Mouse (Mus musculus) c-Kit-negative CD71-positive TER-119-positive erythroid progenitor cells, embryonic 14.5 days (primary cell): ENCODE measurements around the gene Tlcd1.
"Not testable (repeated sequence)": the region's sequence is repeated elsewhere in the genome, so short reads cannot be mapped to it uniquely, and the experiment has no call there.

Experiments used
- DNase-seq: peaks from one replicate; pipeline ENCODE4 v3.0.0-alpha.2; 2013; ENCODE audit warnings: low read depth, low spot score

Tlcd1 gene

DNA sequence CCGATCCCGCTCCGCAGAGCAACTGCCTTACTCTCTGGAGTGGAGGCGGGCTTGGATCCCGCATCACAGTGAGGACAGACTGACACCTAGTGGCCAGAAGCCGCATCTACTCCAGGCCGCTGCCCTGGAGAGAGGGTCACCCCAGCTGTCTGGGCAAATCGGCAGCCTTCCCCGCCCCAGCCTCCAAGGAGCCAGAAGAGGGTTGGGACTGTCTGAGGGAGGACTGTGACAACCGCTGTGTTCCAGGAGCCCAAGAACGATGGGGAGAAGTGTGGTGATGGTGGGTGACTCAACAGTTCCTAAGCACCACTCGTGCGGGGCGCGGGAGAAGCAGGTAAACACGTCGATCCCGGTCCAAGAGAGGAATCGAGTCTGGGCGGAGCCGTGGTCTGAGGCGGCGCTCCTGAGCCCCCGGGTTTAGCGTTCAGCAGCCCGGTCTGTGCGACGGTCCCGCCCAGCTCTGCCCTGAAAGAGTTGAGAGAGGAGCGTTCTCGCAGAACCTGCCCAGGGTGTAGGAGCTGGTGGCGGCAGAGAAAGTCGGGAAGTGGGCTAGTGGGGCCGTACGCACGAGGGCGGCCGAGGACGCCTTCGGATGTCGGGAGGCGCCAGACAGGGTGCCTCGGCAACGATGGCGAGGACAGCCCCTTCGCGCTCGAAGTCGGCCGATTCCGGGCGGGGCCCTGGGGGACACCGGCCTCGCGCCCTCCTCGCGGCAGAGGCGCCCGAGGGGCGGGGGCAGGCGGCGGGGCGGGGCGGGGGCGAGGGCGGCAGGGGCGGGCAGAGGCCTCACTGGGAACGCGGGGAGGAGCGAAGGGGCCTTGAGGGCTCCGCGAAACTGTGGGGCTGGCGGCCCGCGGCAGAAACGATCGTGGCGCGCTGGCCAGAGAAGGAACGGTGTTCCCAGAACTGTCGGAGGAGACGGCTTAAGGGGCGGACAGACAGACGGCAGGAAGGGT is 1.7 kb downstream of the Tlcd1 start:
- DNase-seq: peak; percentile 93

DNA sequence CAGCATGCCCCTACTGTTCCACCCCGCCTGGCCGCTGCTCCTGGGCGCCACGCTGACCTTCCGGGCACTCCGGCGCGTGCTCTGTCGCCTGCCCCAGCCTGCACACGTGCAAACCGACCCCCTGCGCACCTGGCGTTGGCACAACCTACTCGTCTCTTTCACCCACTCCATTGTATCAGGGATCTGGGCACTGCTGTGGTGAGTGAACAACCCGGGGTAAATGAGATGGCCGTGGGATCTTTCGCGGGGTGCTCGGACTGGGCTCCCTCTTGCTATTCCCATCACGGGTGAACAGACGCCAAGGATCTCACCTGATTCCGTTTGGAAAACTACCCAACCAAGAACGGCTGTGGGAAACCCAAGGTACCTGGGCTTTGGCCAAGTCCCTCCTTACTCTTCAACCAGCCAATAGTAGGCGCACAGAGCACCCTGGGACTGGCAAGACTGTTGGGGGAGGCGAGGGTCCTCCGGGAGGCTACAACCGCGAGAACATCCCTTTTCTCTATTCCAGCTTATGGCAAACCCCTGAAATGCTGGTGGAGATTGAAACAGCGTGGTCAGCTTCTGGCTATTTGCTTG is 2.4 kb downstream of the Tlcd1 start:
- DNase-seq: no peak

DNA sequence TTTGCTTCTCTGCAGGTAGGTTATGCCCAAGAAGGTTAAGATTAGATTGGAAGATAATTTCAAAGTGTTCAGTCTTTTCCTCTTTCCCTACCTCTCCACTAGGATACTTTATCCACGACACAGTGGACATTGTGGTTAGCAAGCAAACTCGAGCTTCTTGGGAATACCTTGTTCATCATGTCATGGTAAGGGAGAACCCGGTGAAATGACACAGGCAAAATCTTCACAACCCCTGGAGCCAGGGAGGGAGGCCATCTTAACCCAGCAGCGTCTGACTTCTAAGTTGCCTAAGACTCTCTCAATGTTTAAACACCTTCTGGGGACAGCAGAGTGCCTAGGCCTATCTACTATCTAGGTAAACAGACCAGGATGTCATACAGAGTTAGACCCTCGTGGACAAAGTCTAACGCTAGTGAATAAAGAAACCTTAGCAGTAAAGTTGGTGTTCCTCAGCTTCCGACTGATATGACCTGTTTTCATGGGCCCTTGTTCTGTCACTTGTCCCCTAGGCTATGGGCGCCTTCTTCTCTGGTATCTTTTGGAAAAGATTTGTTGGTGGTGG is 3.0 kb downstream of the Tlcd1 start:
- no peak for DNase-seq

DNA sequence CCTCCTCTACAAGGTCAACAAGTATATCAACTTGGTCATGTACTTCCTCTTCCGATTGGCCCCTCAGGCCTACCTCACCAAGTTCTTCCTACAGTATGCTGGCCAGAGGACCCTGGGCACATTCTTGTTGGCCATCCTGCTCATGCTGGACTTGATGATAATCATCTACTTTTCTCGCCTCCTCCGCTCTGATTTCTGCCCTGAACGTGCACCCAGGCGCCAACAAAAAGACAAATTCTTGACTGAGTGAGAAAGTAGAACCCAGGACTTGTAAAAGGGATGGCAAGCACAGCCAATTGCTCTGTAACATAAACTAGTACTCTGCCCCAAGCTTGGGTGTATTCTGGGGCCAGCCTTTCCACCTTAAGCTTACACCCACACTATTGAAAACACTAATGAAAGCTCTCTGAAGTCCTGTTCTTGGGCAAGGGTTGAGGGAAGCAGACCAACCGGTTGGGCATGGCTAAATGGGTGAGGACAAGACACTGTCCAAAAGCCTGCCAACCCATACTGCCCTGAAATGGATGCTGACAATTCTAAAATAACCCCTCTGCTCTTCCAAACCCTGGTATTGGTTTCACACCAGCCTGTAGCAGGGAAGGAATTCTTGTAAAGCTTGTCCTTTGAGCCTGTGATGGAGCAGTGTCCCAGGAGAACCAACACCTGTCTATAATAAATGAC is 3.7 kb downstream of the Tlcd1 start:
- no peak for DNase-seq

DNA sequence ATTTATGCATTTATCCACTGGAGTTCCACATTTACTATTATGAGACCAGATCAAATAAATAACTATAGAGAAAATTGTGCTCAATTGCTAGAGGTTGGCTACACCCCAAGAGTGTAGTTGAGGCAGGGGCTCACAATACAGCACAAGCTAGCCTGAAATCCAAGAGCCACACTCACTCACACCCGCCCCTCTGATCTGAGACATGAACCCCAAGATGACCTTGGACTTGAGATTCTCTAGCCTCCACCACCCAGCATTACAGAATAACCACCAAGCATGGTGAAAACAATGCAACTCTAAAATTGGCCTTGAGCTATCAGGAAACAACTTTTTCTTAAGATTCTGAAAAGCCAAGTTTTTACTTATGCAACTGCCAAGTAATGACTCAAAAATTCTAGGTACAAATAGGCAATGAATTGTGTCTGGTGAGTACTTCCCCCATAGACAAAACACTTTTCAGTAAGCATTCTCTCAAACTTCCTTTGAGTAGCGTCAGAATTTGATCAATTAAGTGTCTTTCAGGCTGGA is 5.4 kb downstream of the Tlcd1 start:
- no peak for DNase-seq

DNA sequence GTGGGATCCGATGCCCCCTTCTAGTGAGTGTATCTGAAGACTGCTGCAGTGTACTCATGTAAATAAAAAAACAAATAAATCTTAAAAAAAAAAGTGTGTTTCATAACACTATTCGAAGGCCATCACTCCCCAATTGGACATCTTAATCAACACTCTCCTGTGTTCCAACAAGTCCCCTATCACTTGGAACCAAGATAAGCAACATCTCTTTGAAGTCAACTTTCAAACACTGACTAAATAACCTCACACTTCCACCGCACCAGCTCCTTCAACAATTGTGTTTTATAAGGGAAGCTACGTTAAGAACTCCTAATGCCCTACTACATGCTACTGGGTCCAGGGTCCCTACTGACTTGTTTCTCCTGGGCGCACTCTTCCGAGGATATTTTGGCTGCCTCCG is 5.9 kb downstream of the Tlcd1 start:
- DNase-seq: no peak

DNA sequence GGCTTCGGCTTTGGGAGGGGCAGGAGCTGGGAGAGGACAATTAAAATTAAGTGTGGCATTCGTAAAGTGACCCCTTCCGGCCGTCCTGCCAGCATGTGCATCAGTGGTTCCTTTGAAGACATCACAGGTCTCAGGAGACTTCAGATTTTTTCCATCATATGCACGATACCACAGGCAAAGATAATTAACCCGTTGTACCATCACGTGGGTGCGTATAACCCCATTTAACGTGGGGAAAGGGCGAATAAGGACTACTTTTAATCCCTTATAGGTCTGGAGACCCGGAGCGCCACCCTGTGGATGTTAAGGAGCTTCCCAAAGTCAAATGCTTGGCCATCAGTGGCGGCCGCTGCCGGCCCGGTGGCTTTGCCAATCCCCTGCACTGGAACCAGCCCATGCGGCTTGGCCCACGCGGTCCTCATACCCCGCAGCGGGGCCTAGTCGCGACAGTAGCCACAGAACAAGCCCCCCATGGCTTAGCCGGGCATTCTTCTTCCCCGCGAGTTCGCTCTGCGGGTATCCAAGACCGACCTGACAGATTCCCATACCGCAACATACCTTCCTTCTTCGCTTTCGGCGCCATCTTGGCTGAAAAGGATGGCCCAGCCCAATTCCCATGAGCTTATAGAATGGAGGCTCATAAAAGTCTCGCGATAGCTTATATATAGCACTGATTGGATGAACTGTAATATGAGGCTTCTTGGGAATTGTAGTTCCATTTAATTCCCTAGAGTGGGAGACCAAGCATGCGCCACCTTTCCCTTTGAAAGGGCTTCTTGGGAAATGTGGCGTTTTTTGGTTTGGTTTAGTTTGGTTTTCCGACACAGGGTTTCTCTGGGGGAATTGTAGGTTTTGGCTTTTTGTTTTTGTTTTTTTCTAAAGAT is 6.7 kb downstream of the Tlcd1 start, which contains the start of gene Rpl23a:
Rpl23a (minus strand) TSS at position 624 of the 884 bp plus-strand sequence.
- DNase-seq: peak; percentile 81

DNA sequence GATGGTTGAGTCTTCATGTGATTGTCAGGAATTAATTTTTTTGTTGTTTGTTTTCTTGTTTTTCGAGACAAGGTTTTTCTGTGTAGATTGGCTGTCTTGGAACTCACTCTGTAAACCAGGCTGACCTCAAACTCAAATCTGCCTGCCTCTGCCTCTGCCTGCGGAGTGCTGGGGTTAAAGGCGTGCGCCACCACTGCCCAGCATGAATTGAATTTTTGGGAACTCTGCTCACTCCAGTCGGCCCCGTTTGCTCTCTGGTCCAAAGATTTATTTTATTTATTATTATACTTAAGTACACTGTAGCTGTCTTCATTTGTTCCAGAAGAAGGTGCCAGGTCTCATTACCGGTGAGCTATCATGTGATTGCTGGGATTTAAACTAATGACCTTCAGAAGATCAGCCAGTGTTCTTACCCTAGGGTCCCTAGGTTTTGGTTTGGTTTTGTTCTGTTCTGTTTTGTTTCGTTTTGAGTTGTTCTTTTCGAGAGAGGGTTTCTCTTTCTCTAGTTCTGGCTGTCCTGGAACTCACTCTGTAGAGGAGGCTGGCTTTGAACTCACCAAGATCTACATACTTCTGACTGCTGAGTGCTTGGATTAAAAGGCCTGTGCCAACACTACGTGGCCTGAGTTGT is 7.5 kb downstream of the Tlcd1 start:
- DNase-seq: no peak

DNA sequence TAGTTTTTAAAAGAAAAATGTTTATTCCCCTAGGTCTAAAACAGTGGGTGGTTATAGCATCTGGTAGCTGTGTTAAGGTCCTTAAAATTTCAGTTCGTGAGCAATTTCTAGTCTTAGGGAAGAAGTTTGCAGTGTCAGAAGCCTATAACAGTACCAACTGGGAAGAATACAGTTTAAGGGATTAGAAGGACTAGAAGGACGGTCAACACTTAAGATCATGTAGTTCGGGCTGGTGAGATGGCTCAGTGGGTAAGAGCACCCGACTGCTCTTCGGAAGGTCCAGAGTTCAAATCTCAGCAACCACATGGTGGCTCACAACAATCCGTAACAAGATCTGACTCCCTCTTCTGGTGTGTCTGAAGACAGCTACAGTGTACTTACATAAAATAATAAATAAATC is 8.2 kb downstream of the Tlcd1 start:
- DNase-seq: not testable (repeated sequence)

DNA sequence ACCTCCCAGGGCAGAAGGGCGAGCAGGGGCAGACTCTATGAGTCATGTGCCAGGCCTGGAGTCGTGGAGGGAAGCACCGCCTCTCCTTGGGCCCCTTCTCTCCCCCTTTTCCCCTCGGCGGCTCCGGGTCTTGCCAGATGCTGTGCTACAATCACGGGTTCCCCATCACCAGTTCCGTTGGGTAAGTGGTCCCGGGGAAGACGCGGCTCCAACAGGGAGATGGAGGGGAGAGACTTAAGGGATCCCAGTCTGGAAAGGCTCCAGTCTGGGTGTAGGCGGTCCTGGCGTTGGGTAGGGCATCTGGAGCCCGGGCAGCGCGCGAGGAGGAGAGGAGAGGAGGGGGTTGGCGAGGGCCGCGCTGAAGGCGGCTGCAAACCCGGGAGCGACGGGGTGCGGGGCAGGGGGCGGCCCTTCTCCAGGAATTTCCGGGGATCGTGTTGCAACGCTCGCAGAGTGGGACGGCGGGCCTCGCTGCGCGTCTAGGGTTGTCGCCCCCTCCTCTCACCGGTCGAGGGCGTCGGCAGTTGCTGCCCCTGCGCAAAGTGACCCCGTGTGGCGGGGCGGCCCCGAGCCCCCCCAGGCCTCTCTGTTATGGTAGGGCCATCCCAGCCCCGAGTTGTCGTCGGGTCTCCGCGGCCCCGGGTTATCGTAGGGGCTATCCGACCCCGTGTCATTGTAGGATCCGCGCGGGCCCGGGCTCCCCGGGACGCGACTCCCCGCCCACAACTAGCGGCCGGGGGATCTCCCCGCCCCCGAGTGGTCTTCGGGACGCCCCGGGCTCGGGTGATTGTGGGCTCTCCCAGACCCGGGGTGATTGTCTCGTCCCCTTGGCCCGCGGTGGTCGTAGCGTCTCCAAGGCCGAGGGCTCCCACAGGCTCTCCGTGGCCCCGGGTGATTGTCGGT is 12.1 kb downstream of the Tlcd1 start, which contains the start of gene Rab34:
Rab34 (plus strand) TSS at position 100 of the 903 bp plus-strand sequence.
- no peak for DNase-seq

DNA sequence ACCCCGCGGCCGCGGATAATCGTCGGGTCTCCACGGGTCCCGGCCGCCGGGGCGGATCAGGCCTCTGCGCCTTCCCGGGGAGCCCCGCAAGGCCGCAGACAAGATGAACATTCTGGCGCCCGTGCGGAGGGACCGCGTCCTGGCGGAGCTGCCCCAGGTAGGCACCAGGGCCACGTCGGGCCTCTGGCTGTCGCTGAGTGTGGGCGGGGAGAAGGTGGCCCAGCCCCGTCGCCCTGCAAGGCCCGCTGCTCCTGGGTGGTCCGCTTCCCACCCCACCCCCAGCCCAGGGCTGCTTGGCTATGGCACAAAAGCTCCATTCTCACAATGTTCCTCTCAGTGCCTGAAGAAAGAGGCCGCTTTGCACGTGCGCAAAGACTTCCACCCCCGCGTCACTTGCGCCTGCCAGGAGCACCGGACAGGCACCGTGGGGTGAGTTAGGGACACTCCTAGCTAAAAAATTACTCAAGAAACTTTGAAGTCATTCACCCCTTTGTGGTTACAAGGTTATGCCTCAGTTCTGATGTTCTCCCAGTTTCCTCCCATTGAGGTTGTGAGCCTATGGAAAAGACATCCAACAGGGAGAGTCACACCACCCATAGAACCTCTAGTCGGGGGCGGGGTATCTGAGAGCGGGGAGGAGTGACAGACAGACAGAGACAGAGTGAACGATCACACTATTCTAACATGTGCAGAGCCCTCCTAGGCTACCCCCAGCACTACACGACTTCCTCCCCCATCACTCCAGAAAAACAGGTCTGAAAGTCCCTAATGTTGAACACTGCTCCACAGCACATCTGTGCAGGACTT is 12.9 kb downstream of the Tlcd1 start:
- no peak for DNase-seq

DNA sequence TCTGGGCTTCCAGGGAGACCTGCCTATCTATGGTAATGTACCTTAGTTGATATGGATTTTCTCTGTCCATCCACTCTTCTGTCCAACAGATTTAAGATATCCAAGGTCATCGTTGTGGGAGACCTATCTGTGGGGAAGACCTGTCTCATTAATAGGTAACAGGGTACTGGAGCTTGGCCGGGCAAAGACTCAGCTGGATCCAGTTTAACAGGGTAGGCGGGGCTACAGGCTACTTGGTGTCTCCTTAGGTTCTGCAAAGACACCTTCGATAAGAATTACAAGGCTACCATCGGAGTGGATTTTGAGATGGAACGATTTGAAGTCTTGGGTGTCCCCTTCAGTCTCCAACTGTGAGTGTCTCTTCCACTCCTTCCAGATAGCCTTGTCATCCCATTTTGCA is 13.5 kb downstream of the Tlcd1 start:
- no peak for DNase-seq

DNA sequence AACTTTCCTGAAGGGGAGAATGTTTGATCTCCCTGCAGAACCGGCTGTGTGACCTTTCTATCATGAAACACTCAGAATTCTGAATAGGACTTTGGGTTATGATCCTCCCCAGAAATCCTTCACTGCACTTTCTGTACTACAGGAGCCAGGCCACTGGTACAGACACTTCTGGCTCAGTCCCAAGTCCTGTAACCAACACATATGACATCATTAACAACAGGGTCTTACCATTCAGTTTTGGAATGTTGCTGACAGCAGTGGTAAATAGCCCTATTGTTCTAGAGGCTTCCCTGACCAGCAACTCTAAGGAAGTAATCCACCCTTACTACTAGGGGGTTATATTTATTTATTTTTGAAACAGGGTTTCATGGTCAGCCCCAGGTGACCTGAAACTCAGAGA is 16.6 kb downstream of the Tlcd1 start, which contains the start of gene Proca1:
Proca1 (plus strand) TSS at position 280 of the 400 bp plus-strand sequence.
- DNase-seq: no peak

DNA sequence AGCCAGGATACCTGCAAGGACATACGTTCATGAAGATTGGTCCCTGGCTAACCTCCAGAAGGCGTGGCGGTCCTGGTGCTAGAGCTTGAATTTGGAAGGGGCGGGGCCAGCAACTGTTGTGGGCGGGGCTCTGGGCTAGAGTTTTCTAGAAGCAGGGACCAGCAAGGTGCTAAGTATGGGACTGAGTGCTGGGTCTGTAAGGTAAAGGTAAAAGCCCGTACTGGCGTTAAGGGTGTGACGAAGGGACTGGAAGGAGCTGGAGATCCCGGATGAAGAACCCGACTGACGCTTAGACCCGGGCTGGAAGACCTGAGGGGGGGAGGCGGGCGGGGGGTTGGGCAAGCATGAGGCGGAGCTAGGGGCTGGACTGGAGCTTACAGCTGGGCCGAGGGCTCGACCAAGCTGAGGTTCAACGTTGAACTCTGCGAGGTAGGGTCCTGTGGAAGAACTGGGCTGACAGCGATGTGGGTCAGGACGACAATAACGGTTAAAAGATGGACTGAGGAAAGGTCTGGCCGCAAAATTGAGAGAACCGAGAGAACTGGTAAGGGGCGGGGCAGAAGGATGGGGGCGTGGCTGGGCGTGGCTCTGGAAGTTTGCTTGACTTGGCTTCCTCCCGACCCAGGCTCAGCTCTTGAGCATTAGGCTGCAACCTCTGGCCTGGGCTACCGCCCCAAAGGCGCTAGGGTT is 18.0 kb downstream of the Tlcd1 start:
- peak; percentile 63 for DNase-seq

DNA sequence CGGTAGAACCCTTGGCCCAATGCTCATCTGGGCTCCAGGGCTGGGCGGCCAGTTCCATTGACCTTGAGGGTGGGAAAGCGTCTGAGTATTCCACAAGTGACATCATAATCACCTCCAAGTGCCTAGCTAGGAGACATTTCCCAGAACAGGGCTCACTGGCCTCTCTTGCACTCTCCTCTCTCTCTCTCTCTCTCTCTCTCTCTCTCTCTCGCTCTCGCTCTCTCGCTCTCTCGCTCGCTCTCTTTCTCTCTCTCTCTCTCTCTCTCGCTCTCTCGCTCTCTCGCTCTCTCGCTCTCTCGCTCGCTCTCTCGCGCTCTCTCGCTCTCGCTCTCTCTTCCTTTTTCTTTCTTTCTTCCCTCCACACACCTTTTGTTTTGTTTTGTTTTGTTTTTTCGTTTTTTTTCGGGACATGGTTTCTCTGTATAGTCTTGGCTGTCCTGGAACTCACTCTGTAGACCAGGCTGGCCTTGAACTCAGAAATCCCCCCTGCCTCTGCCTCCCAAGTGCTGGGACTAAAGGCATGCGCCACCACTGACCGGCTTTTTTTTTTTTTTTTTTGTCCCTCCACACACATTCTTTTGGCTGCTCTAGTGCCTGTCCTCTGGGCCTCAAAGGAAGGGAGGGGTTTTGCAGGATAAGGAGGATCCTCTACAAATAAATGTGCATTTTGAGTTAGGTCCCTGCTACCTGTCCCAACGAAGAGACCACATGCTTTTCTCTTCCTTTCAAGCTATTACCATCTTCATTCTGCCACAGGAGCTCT is 18.8 kb downstream of the Tlcd1 start:
- no peak for DNase-seq

DNA sequence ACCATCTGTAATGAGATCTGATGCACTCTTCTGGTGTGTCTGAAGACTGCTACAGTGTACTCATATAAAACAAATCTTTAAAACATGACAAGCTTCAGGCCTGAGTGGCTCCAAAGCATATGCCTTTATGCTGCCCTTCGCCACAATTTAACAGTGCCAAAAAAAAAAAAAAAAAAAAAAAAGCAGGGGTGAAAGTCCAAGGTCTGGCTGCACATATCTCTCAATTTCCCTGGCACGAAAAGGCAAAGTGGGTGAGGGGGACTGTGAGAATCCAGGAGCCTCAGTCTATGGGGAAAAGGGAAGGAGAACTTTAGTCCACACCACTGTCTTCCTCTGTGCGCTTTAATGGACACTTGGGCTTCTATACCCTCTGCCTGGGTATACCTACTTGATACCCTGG is 25.9 kb downstream of the Tlcd1 start:
- no peak for DNase-seq

DNA sequence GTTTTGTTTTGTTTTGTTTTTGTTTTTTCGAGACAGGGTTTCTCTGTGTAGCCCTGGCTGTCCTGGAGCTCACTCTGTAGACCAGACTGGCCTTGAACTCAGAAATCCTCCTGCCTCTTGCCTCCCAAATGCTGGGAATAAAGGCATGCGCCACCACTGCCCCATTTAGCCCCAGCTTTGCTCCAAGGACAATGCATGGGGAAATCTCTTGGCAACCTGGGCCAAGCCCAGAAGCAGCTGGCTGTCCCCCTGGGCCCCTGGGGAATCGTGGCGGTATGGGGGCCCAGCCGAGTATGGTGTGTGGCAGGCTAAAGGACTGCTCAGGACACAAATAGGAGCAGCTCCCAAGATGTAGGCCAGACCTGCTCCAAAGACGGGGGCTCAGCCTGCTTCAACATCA is 27.8 kb downstream of the Tlcd1 start:
- no peak for DNase-seq
